Mouse (Mus musculus) lung, adult 2 months (tissue): Measurements from ENCODE around the gene Cntnap5a.

Experiments used
- CTCF ChIP-seq: fragments of 200-500 bp; IDR thresholded peaks from 2 replicates; pipeline ENCODE4 v1.5.1; 2011; ENCODE audit warnings: mild to moderate bottlenecking, low read length, control low read depth; ENCODE audit not compliant: insufficient read depth
- POLR2A ChIP-seq: fragments of 200-500 bp; IDR thresholded peaks from 2 replicates; pipeline ENCODE4 v1.6.1; 2011; ENCODE audit warnings: low read depth, mild to moderate bottlenecking, control low read depth, low read length, borderline replicate concordance; ENCODE audit errors: extremely low read depth

DNA sequence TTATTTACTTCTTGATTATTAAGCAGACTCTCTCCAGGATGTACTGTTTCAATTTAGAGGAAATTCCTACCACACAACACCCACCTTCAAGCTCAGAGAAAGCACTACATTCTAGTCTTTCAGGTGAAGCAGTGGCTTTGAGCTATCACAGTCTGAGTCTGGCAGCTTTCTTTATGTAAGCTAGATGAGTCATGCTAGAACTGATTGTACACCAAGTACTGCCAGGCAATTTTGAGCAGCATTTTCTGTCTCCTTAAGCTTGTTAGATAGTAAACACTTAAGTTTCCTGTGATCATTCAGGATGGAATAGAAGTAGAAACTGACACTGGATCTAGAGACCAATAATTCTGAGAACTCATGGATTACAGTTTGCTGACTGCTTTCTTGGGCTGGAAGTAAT is 61.0 kb downstream of the Cntnap5a start:
- TF ChIP-seq POLR2A (no peak), CTCF (no peak)
